In genomic region chr10:99430669-99431561, GRCm38 (mm10) we compare ENCODE assay signal across 9 mouse cellular contexts.
A peak's percentile ranks its signal among the peaks of the same experiment; 100 is the strongest.
DNase-seq lines count a peak whose midpoint lies in the region; ATAC-seq lines count a peak whose summit lies in the region.
"Had no signal": no experiment of that assay in that cellular context is flagged by ENCODE, and none has a peak within 500 bp of the region (broad histone marks: within the 10 kb centered on the region; RNA-seq: fewer than 3 reads in every experiment).

No protein-coding gene starts in this region.

- H3K27me3 ChIP-seq in liver, embryonic 15.5 days, result no peaks in the 10 kb centered on the region

- H3K36me3 ChIP-seq in liver, embryonic 15.5 days (replicated peaks), result no peaks in the 10 kb centered on the region

- no peaks in the 10 kb centered on the region for H3K9me3 ChIP-seq in liver, embryonic 15.5 days (replicated peaks)

- peak; percentile 88 for ATAC-seq in frontal cortex, adult (ENCODE audit: low TSS enrichment)
- ATAC-seq in liver, embryonic 15.5 days (ENCODE audit: insufficient read depth), result no peak
- ATAC-seq: CD4-positive, CD25-positive, alpha-beta regulatory T cell, adult 4 months had no signal

- DNase-seq in frontal cortex, postnatal 14 days (ENCODE audit: low spot score in 2 of 2), result no peak
- peak; percentile 37 for DNase-seq in right cerebral cortex, adult 18-20 months
- no peak for DNase-seq in right cerebral cortex, postnatal 10 days (ENCODE audit: low spot score in 2 of 2)
- peak; percentile 41 for DNase-seq in skeletal muscle tissue, adult 2 months (ENCODE audit: low read depth, low spot score)
- DNase-seq in kidney, adult 11 months, result no peak
- DNase-seq in adrenal gland, postnatal 25 days, result no peak

- H3K4me1 ChIP-seq in liver, embryonic 15.5 days (replicated peaks), result no peaks in the 10 kb centered on the region

- 27% methylated on average over 16 of the region's 16 CpGs for WGBS in liver, embryonic 15.5 days (ENCODE audit: insufficient replicate concordance)

- no peak overlapping the region for H3K4me3 ChIP-seq in liver, embryonic 15.5 days (replicated peaks)

- no peak overlapping the region for H3K9ac ChIP-seq in liver, embryonic 15.5 days

- peak overlapping the region; percentile 8; the same call in 1 of the 2 replicates for H3K4me2 ChIP-seq in liver, embryonic 15.5 days

- H3K27ac ChIP-seq in liver, embryonic 15.5 days (replicated peaks), result no peak overlapping the region

Comparison
In these comparisons a context has a peak if more than half of its experiments do, and no peak if none do; other contexts are left out.
1. DNase-seq: peak in right cerebral cortex, adult 18-20 months (single experiment) and skeletal muscle tissue, adult 2 months (single experiment); none in frontal cortex, postnatal 14 days (0 of 2), right cerebral cortex, postnatal 10 days (0 of 2), kidney, adult 11 months (single experiment) and adrenal gland, postnatal 25 days (single experiment).